Mouse (Mus musculus) regulatory T cell (primary cell): Measurements from ENCODE around the gene Prex1.

Experiments
- in situ Hi-C: fragments of 300-600 bp; cut with MboI, MseI; formaldehyde crosslinking; loops from one replicate; pipeline ENCODE4 v1.15.1; 2025; ENCODE audit warnings: high pct_unique_total_duplicates

The Prex1 gene

GRCm38 (mm10) chr2:166569182-166569581, 144.4 kb downstream of the Prex1 start:
- in situ Hi-C loops, result no loop called here

DNA sequence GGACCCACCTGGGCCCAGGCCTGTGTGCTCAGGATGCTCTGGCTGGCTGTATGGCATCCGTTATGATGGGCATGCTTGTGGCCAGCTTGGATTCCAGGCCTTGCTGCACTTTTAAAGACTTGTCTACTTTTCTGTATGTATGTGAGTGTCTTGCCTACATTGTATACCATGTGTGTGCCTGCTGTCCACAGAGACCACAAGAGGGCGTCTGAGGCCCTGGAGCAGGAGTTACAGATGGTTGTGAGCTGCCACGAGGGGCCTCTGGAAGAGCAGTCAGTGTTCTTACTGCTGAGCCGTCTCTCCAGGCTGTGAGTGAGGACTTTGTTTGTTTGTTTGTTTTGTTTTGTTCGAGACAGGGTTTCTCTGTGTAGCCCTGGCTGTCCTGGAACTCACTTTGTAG, 148.1 kb downstream of the Prex1 start:
- in situ Hi-C loops, result no loop called here

DNA sequence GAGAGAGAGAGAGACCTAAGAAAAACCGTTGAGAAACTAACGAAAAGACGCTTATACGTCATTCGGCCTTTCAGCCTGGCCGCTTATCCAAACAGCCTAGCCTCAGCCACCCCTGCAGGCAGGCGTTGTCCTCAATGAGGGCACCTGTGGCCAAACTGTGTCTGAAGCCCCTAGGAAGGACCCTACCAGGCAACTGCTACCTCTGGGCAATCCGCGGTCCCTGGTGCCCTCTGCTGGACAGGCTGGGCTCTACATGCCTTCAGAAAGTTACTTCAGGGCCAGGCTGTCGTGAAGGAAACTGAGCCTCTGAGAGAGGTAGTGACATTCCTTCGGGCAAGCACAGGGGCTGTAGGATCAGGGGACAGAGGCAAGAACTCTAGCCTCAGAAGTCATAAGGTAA, 149.2 kb downstream of the Prex1 start:
- in situ Hi-C loops, result loop anchor here (5.0 kb wide), 2 partner anchors 82 to 472 kb away; no protein-coding TSS in a partner anchor

- in situ Hi-C loops, result loop anchor here (5.0 kb wide), 2 partner anchors 82 to 472 kb away; no protein-coding TSS in a partner anchor
Observed at GRCm38 (mm10) chr2:166563890-166564289, 149.7 kb downstream of the Prex1 start.

DNA sequence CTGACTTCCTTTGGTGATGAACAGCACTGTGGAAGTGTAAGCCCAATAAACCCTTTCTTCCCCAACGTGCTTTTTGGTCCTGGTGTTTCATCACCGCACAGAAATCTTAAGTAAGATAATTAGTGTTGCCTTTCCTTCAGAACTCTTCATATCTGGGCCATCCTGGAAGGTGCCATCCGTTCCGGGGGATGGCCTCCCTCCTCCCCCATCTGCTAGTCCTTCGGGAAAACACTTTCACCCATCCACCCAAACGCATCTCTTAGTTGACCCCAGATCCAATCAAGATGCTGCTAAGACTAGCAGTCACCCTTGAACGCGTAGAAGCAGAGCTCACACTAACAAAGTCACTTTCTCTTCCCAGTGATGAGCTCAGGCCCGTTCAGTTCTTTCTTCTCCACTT, 150.6 kb downstream of the Prex1 start:
- in situ Hi-C loops, result loop anchor here (5.0 kb wide), 2 partner anchors 81 to 471 kb away; no protein-coding TSS in a partner anchor

DNA sequence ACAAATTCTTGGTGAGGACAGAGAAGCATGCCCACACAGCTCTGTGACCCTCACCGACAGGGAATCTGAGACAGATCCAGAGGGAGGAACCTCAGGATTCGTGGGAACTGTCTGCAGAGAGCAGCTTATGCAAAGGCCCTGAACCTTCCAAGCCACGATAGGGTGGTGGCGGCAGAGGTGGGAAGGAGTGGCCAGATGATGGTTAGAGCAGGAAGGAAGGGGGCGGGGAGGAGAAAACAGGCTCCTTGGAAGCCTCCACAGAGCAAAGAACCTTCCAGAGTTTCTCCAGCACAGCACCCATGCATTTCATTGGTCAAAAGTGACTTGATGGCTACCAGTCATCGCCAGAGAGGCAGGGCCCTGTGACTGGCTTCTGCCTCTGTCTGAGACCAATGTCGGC, 151.9 kb downstream of the Prex1 start:
- in situ Hi-C loops, result loop anchor here (5.0 kb wide), 2 partner anchors 79 to 469 kb away; no protein-coding TSS in a partner anchor

DNA sequence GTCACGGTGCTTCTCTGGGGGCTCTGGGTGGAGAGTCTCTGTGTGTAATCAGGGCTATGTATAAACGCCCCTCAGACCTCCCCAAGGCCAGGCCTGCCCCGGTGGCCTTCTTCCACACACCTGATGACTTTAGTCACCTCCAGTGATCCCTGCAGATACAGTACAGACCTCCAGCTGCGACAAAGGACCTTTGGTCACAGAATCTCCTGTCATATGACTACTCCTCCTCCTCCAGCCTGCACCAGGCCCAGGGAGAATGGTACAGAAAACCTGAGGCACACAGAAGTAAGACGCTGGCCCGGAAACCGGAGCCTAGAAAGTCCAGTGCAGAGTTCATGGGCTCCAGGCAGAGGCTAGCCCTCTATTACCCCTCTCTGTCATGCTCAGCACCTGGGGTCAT, 152.8 kb downstream of the Prex1 start:
- in situ Hi-C loops, result loop anchor here (5.0 kb wide), 2 partner anchors 79 to 469 kb away; no protein-coding TSS in a partner anchor

GRCm38 (mm10) chr2:166559531-166559930, 154.1 kb downstream of the Prex1 start:
- in situ Hi-C loops, result no loop called here

DNA sequence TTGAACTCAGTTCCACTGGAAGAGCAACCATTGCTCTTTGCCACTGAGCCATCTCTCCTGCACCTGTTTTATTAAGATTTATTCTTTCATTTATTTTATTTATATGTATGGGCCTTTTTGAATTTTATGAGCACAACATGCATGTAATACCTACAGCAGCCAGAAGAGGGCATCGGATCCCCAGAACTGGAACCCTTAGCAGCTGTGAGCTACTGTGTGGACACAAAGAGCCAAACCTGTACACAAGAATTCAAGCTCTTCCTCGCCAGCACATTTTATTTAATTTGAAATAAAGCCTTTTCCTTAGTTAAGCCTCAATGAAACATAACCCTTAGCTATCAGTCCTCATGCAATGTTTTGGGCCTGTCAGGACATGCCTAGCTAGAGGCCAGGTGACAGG, 158.1 kb downstream of the Prex1 start:
- in situ Hi-C loops, result no loop called here

- in situ Hi-C loops, result no loop called here
Observed at GRCm38 (mm10) chr2:166554169-166554505, 159.5 kb downstream of the Prex1 start.

DNA sequence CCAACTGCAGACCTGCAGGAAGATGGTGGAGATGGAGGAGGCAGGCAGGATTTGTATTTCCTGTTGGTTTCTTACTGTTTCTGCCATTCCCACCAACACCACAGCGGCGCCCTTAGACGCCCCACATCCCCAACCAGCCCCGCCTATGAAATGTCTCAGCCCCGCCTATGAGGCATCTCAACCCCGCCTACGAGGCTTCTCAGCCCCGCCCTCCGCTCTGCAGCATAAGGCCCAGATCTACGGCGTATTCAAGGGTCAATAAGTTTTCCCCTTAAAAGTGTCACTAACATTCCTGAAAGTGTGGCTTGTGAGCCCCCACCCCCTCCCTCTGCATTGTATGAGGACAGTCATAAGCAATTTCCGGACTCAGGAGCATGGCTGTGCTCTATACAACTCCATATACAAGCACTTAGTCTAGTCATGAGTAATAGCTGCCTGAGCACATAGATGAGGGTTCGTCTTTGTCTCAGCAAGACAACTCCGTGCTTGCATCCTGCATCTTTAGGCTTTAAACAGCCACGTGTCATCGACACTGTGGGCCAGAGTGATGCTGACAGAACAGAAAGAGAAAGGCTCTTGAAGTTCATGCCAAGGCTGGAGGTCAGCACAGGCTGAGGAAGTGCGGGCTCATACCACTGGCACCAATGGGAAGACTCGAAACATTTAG, 160.0 kb downstream of the Prex1 start:
- in situ Hi-C loops, result no loop called here

DNA sequence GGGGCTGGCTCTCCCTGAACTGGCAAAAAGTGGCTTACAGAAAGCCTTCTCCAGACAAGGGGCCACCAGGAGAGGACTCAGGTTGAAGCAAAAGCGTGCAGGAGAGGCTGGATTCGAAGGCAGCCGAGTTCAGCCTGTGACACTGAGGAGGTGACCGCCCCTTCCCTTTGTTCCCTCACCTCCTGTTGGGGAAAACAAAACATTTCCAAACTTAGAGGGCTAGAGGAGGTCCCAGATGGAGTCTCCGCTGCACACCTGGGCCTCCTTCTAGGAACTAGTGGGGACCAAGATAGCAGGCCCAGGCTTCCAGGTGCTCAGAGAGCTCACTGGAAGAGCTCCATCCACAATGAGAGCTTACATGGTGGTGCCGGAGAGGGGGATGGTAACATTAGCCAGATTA, 161.0 kb downstream of the Prex1 start:
- in situ Hi-C loops, result no loop called here

DNA sequence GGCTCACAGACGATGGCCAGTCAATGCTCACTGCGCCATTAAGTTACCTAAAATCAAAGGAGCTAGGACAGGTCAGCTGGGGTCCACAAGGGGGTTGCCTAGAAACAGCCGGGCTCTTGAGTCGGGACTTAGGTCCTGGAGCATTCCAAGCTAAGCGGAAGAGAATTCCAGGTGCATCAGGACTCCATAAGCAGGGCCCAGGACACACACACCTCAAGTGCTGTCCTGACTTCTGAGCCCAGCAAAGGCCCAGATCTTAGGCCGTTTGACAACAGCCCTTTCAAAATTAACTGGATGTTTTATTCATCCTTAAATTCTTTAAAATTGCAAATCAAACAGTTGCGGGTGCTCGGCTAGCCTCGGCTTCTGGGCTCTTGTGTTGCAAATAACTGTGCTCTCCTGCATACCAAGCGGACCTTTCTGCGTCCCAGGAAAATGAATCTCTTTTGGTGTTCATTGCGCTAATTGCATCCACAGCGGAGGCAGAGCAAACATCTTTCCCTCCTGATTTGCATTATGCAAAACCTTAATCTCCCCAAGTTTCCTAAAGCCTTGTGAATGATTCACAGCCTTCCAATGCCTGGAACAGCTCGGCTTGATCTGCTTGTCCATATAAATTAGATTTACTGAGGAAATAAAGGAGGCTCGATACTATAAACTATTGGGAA, 161.7 kb downstream of the Prex1 start:
- in situ Hi-C loops, result no loop called here

GRCm38 (mm10) chr2:166549871-166550270, 163.8 kb downstream of the Prex1 start:
- in situ Hi-C loops, result no loop called here

- in situ Hi-C loops, result no loop called here
Observed at GRCm38 (mm10) chr2:166549069-166549468, 164.6 kb downstream of the Prex1 start.

DNA sequence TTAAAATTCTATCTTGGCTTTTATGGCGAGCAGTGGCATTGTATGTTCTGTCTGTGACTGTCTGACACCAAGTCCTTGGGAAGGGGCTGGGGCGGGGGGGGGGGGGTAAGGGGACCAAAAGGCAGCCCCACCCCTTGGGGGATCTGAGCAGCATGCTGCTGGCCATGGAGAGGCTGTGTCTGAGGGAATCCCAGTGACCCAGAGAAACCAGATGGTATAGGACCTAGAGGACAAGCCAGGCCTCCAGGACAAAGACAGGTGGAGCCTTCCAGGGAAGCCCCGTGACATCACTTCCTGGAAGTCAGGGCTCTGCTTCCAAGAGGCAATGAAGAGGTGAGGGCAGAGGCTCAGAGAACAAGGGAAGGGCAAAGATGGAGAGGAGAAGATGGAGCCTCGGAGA, 168.1 kb downstream of the Prex1 start:
- in situ Hi-C loops, result no loop called here

GRCm38 (mm10) chr2:166544575-166545251, 168.9 kb downstream of the Prex1 start:
- in situ Hi-C loops, result no loop called here

DNA sequence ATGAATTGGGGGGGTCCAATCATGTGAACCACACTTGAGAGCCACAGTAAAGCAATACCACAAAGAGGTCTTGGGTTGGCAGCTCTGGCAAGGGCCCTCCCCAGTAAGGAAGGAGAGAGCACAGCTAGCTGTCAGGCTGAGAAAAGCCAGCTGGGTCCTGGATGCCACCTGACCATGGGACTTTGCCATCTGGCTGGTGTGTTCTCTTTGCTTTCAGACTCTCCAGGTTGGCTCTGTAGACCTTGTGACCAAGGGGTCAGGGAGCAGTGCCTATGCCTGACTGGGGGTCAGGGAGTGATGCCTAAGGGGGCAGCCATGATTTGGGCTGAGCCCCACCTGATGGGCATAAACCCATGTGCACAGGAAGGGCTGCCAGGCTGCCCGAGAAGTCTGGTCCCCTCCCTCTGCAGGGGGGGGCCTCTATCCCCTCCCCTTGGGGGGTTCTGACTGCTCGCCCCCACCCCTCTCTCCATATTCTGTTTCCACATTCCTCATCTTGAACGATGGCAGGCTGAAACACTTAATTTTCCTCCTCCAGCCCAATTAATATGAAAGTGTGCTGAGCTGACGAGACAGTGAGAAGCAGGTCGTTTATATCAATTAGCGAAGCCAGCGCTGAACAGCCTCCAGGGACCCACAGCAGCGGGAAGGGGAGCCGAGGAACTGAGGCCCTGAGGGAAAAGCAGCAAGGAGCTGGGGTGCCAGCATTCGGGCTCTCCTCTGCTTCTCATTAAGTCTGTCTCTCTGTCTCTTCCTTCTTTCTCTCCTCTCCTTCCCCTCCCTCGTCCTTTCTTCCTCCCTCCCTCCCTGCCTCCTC, 172.3 kb downstream of the Prex1 start:
- in situ Hi-C loops, result no loop called here

GRCm38 (mm10) chr2:166540216-166540615, 173.4 kb downstream of the Prex1 start:
- in situ Hi-C loops, result no loop called here

DNA sequence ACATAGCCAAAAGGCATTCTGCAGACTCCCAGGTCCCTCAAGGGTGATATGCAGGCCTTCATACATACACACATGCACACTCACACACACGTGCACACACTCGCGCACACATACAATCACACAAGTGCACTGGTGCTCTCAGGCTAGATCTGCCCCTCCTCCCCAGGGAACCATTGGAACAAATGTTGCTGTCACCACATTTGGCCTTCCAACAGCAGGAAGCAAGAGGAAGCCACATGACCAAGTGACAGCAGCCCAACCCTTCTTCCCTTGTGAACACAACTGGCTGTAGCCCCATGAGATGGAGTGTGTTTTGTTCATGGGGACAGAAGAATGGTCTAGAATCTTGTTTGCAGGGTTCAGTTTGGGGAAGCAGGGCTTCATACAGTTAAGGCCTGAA, 176.7 kb downstream of the Prex1 start:
- in situ Hi-C loops, result no loop called here

DNA sequence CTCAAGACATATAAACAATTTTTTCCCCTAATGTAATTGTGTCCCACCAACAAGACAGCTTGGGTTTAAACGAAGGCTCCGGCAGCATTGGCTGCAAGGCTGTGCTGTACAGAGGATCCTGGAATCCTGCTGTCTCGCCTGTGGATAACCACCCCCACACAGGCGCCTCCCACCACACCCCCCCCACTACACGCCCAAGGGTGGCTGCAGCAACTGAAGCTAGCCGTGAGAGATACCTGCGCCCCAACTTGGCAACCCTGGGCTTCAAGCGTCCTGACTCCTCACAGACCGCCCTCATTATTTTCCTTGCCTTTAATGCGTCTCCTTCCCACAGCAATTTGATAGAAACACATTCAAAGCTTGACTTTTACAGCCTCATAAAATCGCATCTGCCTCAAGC, 178.1 kb downstream of the Prex1 start:
- in situ Hi-C loops, result no loop called here

DNA sequence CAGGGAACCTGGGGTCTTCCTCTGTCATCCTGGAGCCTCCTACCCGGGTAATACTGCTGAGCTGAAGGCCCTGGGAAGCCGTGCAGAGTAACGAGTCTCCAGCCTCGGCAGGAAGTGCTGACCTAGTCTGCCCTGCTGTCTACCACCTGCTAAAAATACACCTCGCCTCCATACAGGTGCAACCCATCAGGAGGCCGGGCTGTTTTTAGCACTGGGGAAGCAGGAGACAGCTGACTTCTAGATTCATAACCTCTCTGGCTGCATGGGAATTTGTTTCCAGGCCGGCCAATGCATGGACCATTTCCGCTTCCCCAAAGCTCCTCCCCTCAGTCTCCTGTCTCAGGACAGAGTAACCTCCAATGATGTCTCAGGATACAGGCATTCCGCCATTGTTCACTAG, 187.4 kb downstream of the Prex1 start:
- in situ Hi-C loops, result no loop called here
